Mouse (Mus musculus) adrenal gland, postnatal 25 days (tissue): Measurements from ENCODE around the gene Zfp688. TPM values are rescaled to one million over a fixed set of nuclear protein-coding genes. Genes with fewer than 3 reads are reported as not detected.

Experiments used
- total RNA-seq: library from RNA; stranded (reverse); gene quantifications from 2 replicates; pipeline ENCODE4 v1.2.3, GENCODE M21; 2021

The Zfp688 gene
- total RNA-seq, 1 experiment from 2014 or later = 23.3 TPM

Other genes with a start within 250 kb of the Zfp688 start
- gene Cd2bp2, start 226.0 kb downstream of the Zfp688 start, total RNA-seq = 53.5 and 65.9 TPM in 2 replicates
- 51.9 and 53.1 TPM in 2 replicates for gene Tbc1d10b, start 213.6 kb downstream of the Zfp688 start, total RNA-seq
- 4.1 and 4.4 TPM in 2 replicates for gene Mylpf, start 213.2 kb downstream of the Zfp688 start, total RNA-seq
- 14.7 and 15.2 TPM in 2 replicates for gene Zfp553, start 189.0 kb downstream of the Zfp688 start, total RNA-seq
- gene Sept1, start 188.9 kb downstream of the Zfp688 start, total RNA-seq = 8.3 and 12.9 TPM in 2 replicates
- gene Zfp771, start 177.8 kb downstream of the Zfp688 start, total RNA-seq = 26.9 and 36.0 TPM in 2 replicates
- 39.8 and 50.7 TPM in 2 replicates for gene Dctpp1, start 161.4 kb downstream of the Zfp688 start, total RNA-seq
- gene Sephs2, start 148.0 kb downstream of the Zfp688 start, total RNA-seq = 114 and 117 TPM in 2 replicates
- 0.57 and 1.0 TPM in 2 replicates for gene Itgal, start 125.8 kb downstream of the Zfp688 start, total RNA-seq
- 31.4 and 32.8 TPM in 2 replicates for gene Zfp768, start 76.5 kb downstream of the Zfp688 start, total RNA-seq
- 8.3 and 11.2 TPM in 2 replicates for gene Zfp747, start 46.0 kb downstream of the Zfp688 start, total RNA-seq
- 5.3 and 5.9 TPM in 2 replicates for gene 9130019O22Rik, start 34.9 kb downstream of the Zfp688 start, total RNA-seq
- 9.6 and 10.7 TPM in 2 replicates for gene E430018J23Rik, start 28.4 kb downstream of the Zfp688 start, total RNA-seq
- 7.5 and 8.0 TPM in 2 replicates for gene Zfp764, start 15.2 kb downstream of the Zfp688 start, total RNA-seq
- gene Zfp689, start 27.1 kb upstream of the Zfp688 start, total RNA-seq = 3.3 and 4.2 TPM in 2 replicates
- 62.4 and 63.3 TPM in 2 replicates for gene Prr14, start 37.5 kb upstream of the Zfp688 start, total RNA-seq
- gene Fbrs, start 57.1 kb upstream of the Zfp688 start, total RNA-seq = 84.4 and 86.7 TPM in 2 replicates
- 111 and 125 TPM in 2 replicates for gene Srcap, start 89.9 kb upstream of the Zfp688 start, total RNA-seq
- gene Gm42715, start 97.5 kb upstream of the Zfp688 start, total RNA-seq = 21.7 and 31.3 TPM in 2 replicates
- gene Tmem265, start 139.3 kb upstream of the Zfp688 start, total RNA-seq = not detected in 2 replicates
- gene Phkg2, start 151.3 kb upstream of the Zfp688 start, total RNA-seq = 52.3 and 55.0 TPM in 2 replicates
- gene Ccdc189, start 166.5 kb upstream of the Zfp688 start, total RNA-seq = 12.7 and 15.4 TPM in 2 replicates
- 60.6 and 69.6 TPM in 2 replicates for gene Rnf40, start 166.7 kb upstream of the Zfp688 start, total RNA-seq
- 25.1 and 25.4 TPM in 2 replicates for gene Zfp629, start 193.7 kb upstream of the Zfp688 start, total RNA-seq